Mouse (Mus musculus): ENCODE results near the gene Ankrd7. TPM values are rescaled to one million over a fixed set of nuclear protein-coding genes. Genes with fewer than 3 reads are reported as not detected.

The Ankrd7 gene
- not detected in 2 replicates for polyA plus RNA-seq (2012)

DNA sequence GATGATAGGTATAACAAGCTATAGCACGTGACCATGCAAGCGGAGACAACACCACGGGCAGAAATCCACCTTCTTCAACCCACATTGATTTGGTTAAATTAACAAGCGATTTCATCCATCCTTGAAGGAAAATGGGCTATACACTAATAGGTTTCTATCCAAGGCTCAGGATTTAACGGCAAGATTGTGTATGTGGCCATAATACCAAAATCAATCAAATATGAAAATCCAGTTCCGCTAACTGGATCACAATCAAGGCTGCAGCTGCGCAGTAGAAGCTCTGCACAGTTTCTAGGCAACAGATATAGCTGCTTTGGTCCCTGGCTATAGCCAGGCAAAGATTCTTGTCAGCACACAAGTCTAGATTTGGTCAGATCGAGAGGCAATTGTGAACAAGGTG lies at the start of gene Ankrd7:
Gene Ankrd7 (plus strand): TSS at position 301 of the 400 bp plus-strand sequence.

DNA sequence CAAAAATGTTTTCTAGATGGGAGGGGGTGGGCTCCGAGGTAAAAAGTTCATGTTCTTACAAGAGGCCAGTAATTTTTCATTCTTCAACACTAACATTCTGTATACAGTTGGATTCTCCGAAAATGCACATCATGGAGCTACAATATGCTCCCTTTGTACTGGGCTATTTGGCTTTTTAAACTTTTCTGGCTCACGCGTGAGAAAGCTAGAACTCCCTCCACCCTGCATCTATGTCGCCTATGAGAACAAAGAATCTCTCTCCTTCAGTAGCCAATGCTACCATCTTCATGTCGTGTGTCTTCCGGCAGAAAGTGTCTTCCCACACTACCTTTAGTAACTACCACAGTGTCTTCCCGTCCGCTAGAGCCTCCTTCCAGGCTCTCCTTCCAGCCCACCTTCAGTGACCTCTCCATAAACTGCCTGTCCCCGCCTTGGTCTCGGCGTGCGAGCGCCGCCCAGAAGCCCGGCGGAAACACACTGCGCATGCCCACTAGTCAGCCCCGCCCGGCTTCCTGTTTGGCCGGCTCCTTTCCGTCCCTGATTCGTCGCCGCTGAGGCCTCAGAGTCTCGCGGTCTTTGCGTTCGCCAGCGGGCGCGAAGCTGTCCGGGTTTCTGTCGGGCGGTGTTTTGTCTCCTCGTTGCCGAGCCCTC lies 17.9 kb upstream of the Ankrd7 start, which contains the start of gene Lsm8:
Gene Lsm8 (plus strand): TSS at position 529 of the 651 bp plus-strand sequence.

Other genes starting within 250 kb of the Ankrd7 start
- gene Lsm8, start 17.7 kb upstream of the Ankrd7 start, polyA plus RNA-seq (2012), result 13.1 and 18.2 TPM in 2 replicates